Mouse (Mus musculus) erythroblast, adult 5-6 weeks (primary cell): Measurements from ENCODE around the gene Mtg2. TPM values are rescaled to one million over a fixed set of nuclear protein-coding genes. Genes with fewer than 3 reads are reported as not detected.

Experiments
- ATAC-seq: replicated peaks from 2 replicates; pipeline ENCODE4 v1.8.0; 2016; ENCODE audit warnings: moderate number of reproducible peaks, mild to moderate bottlenecking, moderate TSS enrichment, inconsistent platforms; ENCODE audit not compliant: poor library complexity, low FRiP score, severe bottlenecking
- total RNA-seq, 2 experiments: library from RNA; stranded (forward) in 1 of 2; stranded (reverse) in 1 of 2; fragments of 150-400 nt in 1 of 2; fragments of 200-764, 138-1000 nt in 1 of 2; gene quantifications; 2 replicates each; pipeline versions ENCODE4 v1.2.3 to v1.2.4; 2015 to 2017; ENCODE audit warnings: low replicate concordance in 2 of 2

Gene Mtg2
- total RNA-seq, 2 experiments from 2014 or later, result 4.9 TPM; not detected in 1

DNA sequence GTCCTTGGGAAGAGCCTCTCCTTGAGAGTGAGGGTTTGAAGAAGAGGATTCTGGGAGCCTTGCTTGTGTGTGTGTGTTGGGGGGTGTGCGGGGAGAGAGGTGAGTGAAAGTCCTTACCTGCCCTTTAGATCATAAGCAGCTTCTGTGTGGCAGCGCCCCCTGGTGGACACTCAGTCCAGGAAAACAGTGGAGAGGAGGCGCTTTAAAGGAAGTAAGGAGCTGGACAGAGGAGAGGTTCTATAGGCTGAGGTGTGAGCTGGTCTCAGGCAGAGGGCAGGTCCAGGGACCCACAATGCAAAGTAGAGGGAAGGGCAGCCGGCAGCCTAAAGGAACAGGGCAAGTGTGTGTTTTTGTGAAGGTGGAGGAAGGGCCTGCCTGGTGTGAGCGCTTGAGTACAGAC, 19.4 kb upstream of the Mtg2 start:
- ATAC-seq, result peak; percentile 75

DNA sequence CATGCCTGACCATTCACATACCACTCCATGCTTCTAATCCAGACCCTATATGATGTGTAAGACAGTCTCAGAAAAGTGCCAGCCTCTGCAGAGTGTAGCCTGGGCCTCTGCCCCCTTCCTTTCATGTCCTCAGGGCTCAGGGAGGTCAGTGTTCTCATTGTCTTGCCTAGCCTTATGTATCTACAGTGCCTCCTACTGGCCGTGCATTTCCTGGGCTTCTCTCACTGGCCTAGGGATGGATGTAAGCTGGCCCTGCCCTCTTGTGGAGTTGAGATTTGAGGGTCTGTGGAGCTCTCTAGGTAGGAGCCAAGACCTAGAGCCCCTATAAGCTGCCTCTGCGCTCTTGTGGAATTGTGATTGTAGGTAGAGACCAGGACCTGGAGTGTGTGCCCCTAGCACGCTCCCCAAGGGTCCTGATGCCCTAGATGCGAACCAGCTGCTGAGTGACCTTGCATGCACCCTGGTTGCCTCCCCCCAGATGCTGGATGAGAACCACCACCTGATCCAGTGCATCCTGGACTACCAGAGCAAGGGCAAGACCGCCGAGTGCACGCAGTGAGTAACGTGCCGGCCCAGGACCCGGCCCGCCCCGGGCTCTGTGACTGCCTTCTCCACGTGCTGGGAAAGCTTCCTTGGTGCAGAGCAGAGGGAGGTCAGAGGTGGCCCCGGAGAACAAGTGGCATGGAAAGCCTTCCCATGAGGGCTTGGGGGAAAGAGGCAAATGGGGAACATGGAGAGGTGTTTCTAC, 18.2 kb upstream of the Mtg2 start:
- ATAC-seq, result 0 out of 2 replicates have a peak, but pooled peaks have one; percentile 14

DNA sequence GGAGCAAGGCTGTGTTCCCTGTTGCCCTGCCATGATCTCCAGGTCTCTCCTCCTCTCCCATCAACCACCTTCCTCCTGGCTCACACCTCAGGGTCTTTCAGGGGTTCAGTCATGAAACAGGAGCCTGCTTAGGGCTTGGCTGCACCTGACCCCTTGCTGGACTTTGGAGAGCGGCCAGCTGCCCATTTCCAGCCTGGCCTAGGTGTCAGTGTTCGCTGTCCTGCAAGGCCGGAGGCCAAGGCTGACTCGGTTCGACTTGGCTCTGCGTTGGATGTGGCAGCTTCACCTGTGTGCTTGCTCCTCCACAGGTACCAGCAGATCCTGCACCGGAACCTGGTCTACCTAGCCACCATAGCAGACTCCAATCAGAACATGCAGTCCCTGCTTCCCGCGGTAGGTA, 17.4 kb upstream of the Mtg2 start:
- no peak for ATAC-seq

DNA sequence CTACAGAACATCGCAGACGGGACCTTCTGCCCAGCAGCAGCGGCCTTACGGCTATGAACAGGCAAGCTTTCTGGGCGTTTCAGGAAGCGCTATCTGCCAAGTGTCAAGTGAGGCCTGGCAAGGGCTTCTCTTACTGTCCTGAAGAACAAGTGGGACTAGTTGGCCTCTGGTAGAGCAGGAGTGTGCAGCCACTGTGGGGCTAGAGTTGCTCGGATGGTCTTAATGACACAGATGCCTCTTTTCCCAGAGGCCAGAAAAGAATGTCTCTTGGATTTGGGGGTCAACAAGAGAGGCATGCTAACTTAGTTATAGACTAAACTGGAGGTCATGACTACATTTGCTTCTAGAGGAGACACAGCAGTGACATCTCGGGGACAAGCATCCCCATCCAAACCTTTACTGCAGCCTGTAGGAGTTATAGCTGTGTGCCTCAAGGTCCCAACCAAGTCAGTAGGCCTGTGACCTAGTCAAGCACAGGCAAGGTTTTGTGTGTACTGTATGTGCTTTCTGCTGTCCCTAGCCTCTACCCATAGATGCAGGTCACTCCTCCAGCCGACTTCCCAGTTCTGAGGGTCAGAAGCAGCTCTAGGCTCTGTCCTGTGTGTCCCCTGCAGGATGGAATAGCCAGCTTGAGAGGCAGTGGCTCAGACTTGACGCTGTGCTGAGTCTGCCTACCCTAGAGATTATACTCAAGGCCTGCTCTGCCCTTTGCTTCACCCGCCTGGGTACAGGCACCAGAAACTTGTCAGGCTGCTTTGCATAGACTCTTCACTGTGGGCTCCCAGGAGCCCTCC, 6.9 kb upstream of the Mtg2 start:
- ATAC-seq, result no peak

DNA sequence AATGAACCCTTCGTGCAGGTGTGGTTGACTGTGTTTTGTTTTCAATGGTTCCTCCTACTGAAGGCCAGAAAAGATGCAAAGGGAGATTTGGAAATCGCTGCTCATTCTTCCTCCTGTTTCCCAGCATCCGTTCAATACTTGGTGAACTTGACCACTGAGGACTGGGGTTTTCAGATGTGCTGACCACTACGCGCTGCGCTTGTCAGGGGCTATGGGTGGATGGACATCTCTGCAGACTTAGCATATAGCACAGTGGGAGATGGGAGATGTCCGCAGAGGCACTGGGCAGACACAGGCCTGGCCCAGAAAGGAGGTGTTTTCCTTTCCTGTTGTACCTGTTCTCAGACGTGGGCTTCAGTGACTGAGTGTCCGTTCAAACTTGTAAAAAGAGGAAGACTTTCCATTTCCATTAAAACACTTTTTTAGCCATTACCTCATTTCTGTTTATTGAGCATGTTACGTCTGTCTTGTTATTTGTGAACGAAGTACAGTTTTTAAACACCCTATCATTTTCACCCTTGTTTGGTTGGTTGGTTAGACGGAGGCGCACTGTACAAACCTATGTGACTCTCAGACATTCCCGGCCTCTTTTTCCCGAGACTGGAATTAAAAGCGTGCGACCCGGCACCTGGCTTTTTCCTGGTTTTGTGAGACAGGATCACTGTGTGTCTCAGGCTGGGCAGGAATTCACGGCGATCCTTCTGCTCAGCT, 463 bp upstream of the Mtg2 start:
- ATAC-seq, result peak; percentile 34

DNA sequence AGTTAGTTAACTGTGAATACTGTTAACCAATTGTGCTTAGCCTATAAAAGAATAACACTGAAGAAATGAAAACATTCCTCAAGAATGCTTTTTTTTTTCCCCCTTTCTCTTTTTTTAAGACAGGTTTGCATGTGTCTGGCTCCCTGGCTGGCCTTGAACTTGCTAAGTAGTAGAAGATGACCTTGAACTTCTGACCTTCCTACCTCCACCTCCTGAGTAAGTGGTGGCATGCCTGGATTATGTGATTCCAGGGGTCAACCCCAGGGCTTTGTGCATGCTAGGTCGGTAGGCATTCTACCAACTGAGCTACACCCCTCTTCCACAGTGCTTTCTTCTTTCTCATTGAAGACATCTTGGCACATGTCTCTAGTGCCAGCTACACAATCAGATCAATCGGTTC, 1.3 kb downstream of the Mtg2 start:
- ATAC-seq, result no peak

DNA sequence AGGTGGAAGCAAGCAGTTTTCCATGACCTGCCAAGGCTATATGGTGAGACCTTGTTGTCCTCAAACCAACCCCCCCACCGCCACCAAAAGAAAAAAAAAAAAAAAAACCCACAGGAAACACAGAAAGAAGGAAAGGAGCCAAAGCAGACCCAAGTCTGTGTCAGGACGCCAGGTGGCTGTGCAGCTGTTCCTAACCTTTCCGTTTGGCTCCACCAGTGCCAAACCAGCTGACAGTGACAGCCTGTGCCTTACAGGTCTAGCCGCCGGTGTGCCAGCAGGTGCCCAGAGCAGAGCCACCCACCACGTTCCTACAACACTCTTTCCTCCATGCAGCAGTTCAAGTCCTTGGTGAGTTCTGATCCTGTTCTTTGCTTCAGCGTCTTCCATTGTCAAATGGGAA, 2.5 kb downstream of the Mtg2 start:
- ATAC-seq, result no peak

DNA sequence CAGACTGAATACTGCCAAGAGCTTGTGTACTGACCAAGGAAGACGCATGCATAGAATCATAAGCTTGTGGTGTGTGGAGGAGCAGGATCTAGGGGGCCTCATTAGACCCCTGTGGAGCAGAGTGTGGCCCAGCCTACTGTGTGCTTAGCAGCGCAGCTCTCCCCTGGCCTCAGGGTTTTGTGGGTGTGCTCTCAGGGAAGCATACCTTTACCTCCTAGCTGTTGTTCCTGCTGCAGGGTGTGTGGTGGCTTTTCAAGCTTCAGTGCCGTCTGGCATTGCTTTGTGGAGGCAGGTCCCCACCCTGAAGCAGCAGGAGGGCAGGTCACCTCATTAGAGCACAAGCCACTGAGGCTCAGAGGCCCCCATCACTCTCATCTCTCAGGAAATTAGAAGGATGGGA, 7.2 kb downstream of the Mtg2 start:
- no peak for ATAC-seq

DNA sequence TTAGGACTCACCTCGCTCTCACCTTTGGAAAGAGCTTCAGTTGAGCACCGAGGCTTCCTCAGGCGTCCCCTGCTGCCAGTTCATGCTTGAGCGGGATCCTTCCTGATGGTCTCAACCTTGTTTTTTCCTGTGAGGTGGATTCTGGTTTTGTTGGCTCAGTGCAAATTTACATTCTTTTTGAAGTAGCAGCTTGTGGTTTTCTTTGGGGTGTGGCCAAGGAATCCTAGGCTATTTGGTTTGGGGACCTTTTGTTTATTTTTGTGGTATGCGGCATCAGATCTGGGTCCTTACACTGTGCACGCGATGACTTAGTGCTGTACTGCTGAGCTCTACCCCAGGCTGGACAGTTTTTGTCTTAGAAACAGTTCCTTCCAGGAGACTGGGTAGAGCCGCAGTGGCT, 10.3 kb downstream of the Mtg2 start:
- ATAC-seq, result no peak

DNA sequence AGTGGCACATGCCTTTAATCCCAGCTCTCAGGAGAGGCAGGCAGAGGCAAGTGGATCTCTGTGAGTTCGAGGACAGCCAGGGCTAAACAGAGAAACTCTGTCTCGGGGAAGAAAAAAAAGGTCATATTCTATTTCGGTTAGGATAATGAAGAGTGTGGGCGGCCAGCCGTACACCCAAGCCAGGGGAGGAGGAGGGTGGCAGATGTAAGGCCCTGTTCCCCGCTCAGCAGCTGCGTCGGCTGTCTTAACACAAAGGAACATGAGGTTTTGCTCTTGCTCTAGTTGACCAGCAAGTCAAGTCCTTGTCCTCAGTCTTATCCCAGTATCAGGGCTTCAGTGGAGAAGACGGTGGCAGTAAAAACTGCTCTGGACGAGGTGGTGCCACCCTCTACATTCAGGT, 12.7 kb downstream of the Mtg2 start:
- ATAC-seq, result no peak

DNA sequence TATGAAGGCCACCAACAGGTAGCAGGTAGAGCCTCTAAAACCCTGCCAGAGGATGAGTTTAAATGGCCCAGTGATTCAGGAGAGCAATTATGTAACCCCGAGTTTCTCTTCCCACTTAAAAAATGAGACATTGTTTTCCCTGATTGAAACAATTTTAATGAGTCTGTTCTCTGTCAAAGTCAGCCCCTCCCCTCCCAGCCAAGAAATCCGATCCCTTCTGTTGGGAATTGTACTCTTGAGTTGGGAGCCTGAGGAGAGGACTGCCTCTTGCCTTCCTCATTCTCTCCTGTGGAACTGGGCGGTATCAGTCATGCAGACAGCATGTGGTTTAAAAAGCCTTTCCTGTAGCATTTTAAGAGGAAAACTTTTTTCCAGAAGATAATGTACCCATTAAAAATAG, 14.2 kb downstream of the Mtg2 start:
- no peak for ATAC-seq

DNA sequence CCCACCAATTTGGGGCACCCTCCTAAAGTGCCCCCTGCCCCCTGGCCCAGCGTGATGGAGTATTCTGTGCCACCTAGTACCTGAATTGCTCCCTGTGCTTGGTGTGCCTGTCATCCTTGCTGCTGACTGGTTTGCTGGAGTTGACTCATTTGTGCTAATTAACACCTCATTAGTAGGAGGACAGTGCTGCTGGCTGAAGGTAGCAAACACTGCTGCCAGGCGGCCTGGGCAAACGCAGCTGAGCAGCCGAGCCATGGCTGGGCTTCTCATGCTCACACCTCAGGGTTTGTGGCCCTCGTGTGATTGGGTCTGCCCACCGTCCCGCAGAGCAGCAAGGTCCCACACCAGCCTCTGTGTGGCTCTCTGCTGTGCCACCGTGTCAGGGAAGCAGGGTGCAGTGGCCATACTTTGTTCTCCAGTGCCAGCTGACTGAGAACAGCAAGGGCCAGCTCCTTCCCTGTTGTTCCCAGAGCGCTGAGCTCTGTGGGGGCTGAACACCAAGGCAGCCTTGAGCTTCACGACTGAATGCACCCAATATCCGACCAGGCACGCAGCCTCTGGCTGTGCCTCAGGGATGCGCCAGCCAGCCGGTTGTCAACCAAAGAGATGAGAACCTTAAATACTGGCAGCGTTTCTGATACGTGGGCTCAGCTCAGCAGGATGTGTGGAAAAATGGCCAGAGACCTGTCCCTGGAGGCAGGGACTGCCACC, 15.7 kb downstream of the Mtg2 start:
- no peak for ATAC-seq

DNA sequence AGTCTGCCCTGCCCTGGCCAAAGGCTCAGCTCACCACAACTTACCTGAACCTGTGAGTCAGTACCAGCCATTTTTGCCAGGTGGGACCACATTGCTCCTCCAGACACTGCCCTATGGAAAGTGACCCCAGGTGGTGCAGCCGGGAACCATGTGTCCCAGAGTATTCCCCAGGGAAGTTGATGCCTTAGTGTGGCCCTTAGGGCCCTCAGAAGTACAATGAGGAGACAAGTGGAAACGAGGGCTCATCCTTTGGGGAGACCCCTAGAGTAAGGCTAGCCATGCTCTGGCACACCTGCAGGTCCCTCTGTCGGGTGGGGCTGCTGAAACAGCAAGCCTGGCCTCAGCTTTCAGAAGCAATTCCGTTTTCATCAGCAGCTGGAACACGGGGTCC, 16.2 kb downstream of the Mtg2 start:
- ATAC-seq, result no peak

DNA sequence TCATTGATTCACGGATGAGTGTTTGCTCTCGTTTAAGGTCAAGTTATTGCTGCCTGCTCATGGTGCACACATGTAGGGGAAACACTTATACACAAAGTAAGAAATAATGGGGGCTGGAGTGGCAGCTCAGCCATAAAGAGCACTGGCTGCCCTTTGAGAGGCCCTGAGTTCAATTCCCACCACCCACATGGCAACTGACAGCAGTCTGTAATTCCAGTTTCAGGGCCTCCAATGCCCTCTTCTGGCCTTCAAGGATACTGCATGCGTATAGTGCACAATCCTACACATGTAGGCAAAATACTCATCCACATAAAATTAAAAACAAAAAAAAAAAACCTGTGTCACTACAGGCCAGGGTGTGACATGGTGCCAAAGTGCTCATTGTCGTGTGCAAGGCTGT, 17.1 kb downstream of the Mtg2 start:
- ATAC-seq, result no peak

DNA sequence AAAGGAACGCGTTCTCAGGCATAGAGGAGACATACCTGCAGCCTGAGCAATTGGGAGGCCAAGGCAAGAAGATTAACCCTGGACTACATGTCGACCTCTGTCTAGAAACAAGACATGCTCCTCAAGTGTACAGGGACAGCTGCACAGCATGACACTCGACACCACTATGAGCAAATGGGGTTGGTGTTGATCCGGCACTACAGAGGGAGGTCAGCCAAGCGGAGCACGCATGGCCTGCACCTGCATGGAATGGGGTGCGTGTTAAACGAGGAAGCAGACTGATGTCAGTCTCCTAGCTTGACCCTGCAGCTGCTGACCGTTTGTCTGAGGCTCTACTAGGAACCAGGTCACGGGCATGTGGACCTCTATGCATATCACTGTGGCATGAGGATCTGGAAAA, 19.9 kb downstream of the Mtg2 start:
- ATAC-seq, result no peak

DNA sequence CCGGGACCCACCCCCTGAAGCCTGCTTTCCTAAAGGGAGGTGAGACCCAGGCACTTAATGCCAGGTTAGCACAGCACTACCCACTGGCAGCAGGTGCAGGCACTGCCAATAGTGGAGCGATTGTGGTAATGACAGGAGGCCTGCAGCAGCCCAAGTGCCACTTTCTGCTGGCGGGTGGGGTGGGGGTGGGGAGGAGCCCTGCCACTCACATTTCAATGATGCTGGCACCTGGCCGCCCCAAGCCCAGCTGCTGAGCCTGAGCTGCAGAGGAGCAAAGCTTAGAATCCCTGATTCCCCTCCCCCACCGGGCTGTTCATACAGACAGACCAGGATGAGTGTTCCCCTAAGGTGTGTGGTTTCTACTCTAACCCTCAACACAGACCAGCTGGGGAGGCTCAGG, 25.3 kb downstream of the Mtg2 start:
- ATAC-seq, result no peak

DNA sequence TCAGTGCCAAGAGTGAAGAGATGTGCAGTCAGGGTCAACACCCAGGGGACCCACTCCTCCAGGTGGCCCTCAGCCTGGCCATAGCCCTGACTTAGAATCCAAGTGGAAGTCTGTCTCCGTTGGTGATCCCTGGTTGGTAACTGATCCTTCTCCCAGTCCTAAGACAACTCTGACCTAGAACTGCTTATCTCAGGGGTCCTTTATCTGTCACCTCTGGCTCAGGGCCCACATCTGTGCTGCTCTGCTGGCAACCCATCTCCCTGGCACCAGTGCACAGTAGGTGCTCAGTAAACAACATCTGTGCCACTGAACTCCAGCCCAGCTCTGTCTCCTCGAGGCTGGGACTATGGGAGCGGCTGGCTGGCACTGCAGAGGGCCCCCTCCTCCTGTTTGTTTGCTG, 27.2 kb downstream of the Mtg2 start:
- ATAC-seq, result no peak

DNA sequence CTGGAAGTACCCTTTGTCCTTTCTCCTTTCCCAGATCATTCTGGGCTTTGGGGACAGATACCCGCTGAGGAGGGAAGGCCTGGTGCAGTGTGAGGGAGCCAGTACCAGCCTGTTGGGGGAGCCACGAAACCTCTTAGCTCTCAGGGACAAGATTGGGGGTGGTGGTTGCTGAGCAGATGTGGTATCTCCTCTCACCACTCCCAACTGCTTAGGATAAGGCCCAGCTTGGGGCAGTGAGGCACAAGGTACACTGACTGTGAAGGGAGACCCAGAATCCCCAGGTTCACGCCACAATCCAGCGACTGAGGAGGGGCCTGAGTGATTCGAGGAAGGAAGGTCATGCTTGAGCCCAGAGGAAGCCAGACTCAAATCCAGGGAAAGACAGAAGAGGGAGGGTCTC, 27.8 kb downstream of the Mtg2 start:
- no peak for ATAC-seq

DNA sequence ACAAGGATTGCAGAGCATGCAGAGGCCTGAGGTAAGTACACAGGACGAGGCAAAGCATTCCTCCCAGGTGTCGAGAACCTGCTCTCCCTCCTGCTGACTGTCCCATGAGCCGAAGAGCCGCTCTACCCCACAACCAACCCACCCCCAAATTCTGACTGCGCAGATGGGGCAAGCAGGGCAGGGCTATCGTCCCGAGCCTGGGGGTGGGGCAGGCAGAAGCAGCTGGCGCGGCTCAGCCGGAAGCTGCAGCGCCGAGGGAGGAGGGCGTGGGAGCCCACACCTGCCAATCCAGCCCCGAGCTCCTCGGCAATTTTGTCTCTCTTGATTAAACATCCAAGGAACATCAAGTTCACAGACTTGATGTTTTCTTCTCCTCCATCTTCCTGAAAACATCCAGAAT, 29.1 kb downstream of the Mtg2 start:
- ATAC-seq, result no peak
